Mouse (Mus musculus) ES-E14 (cell line): ENCODE measurements around the gene Zfp747.

Experiments used
- HCFC1 ChIP-seq: IDR thresholded peaks from 2 replicates; pipeline ENCODE4 v1.6.1; 2012; ENCODE audit warnings: low read length, inconsistent platforms, borderline replicate concordance; ENCODE audit not compliant: insufficient read depth
- ZC3H11A ChIP-seq: IDR thresholded peaks from 2 replicates; pipeline ENCODE4 v1.6.1; 2012; ENCODE audit warnings: low read depth, mild to moderate bottlenecking, inconsistent platforms, low read length, borderline replicate concordance
- ZNF384 ChIP-seq: IDR thresholded peaks from 2 replicates; pipeline ENCODE4 v1.6.1; 2012; ENCODE audit warnings: low read depth, low read length, inconsistent platforms

- TF ChIP-seq ZNF384 (no peak), ZC3H11A (no peak), HCFC1 (no peak)
Observed at GRCm38 (mm10) chr7:127344371-127344770, 31.5 kb downstream of the Zfp747 start.
